ENCODE assay signal across 26 mouse cellular contexts in genomic region chr5:137111542-137112408, GRCm38 (mm10). TPM values are rescaled to one million over a fixed set of nuclear protein-coding genes. Genes with fewer than 3 reads are reported as not detected.
"Had no signal": no experiment of that assay in that cellular context is flagged by ENCODE, and none has a peak within 500 bp of the region (broad histone marks: within the 10 kb centered on the region; RNA-seq: fewer than 3 reads in every experiment).

No protein-coding gene starts in this region.

- ATAC-seq: liver, embryonic 12.5 days had no signal

- H3K4me3 ChIP-seq: limb, embryonic 10.5 days; limb, embryonic 13.5 days; liver, embryonic 12.5 days; liver, embryonic 15.5 days; lung, embryonic 15.5 days had no signal

- DNase-seq: kidney, postnatal 25 days; liver; lung, adult 18-20 months; lung, postnatal 14 days; lung, postnatal 4 days; midbrain, embryonic 14.5 days; thymus, adult 18-20 months had no signal

- H3K9me3 ChIP-seq: limb, embryonic 10.5 days; lung, embryonic 15.5 days had no signal

- H3K9ac ChIP-seq: limb, embryonic 13.5 days; liver, embryonic 12.5 days; liver, embryonic 15.5 days; lung, embryonic 15.5 days had no signal

- H3K27ac ChIP-seq: kidney, postnatal 0 days; limb, embryonic 10.5 days; limb, embryonic 13.5 days; liver, embryonic 12.5 days; liver, embryonic 15.5 days; lung, embryonic 15.5 days had no signal

- H3K27me3 ChIP-seq: limb, embryonic 13.5 days; liver, embryonic 15.5 days; lung, embryonic 15.5 days had no signal

- H3K4me2 ChIP-seq: limb, embryonic 13.5 days; liver, embryonic 12.5 days; liver, embryonic 15.5 days; lung, embryonic 15.5 days; midbrain, embryonic 11.5 days had no signal

RNA-seq across cellular contexts. Expression of gene Muc3, which starts 37.3 kb away (rescaled TPM):
- total RNA-seq: layer of hippocampus, adult 8-10 months; layer of hippocampus, postnatal 14 days; left cerebral cortex, adult 8-10 months; left cerebral cortex, postnatal 25 days; megakaryocyte progenitor cell, adult 5-6 weeks; megakaryocyte-erythroid progenitor cell, adult 5-6 weeks; midbrain, postnatal 0 days had no signal
- polyA plus RNA-seq: kidney, embryonic 14.5 days; limb, embryonic 10.5 days; limb, embryonic 13.5 days; liver, embryonic 12.5 days; liver, embryonic 15.5 days; lung, embryonic 15.5 days; midbrain, embryonic 11.5 days; midbrain, embryonic 14.5 days; midbrain, postnatal 0 days; neural tube, embryonic 11.5 days; neural tube, embryonic 14.5 days; spleen, adult 2 months; urinary bladder, adult 2 months had no signal

RNA-seq across cellular contexts. Expression of gene Serpine1, which starts 39.7 kb away (rescaled TPM):
- polyA plus RNA-seq: midbrain, embryonic 11.5 days; neural tube, embryonic 11.5 days had no signal
